Mouse (Mus musculus) limb, embryonic 11.5 days (tissue): ENCODE data around the gene Agbl3. TPM values are rescaled to one million over a fixed set of nuclear protein-coding genes. Genes with fewer than 3 reads are reported as not detected.

Source experiments
- ATAC-seq: fragments of 200-750 bp; cut with Nextera tagmentation; 2 replicates; pipeline ENCODE4 v1.8.0; 2017; ENCODE audit warnings: low read depth; ENCODE audit not compliant: insufficient number of reproducible peaks, low FRiP score, low TSS enrichment
- DNase-seq: peaks from one replicate; pipeline ENCODE4 v3.0.0-alpha.2; 2015; ENCODE audit warnings: low spot score
- H3K27ac ChIP-seq: fragments of 300-500 bp; sonication (generic); replicated peaks from 2 replicates; pipeline ENCODE4 v1.5.1; 2014; ENCODE audit warnings: low read depth, mild to moderate bottlenecking, low read length
- H3K27me3 ChIP-seq: fragments of 300-500 bp; sonication (generic); 2 replicates; pipeline ENCODE4 v1.6.1; 2014; ENCODE audit warnings: mild to moderate bottlenecking, low read length, mixed read lengths; ENCODE audit not compliant: control insufficient read depth, insufficient read depth
- H3K36me3 ChIP-seq: fragments of 300-500 bp; sonication (generic); 2 replicates; pipeline ENCODE4 v1.6.1; 2014; ENCODE audit warnings: mild to moderate bottlenecking, low read length, moderate library complexity, mixed read lengths; ENCODE audit not compliant: control insufficient read depth, insufficient read depth
- H3K4me1 ChIP-seq: fragments of 300-500 bp; sonication (generic); 2 replicates; pipeline ENCODE4 v1.6.1; 2014; ENCODE audit warnings: low read length, mixed read lengths; ENCODE audit not compliant: control insufficient read depth, insufficient read depth
- H3K4me2 ChIP-seq: fragments of 300-500 bp; sonication (generic); 2 replicates; pipeline ENCODE4 v1.6.1; 2014; ENCODE audit warnings: low read depth, mild to moderate bottlenecking, moderate library complexity; ENCODE audit not compliant: severe bottlenecking
- H3K4me3 ChIP-seq: fragments of 300-500 bp; sonication (generic); 2 replicates; pipeline ENCODE4 v1.5.1; 2014; ENCODE audit warnings: low read depth, low read length
- H3K9ac ChIP-seq: fragments of 300-500 bp; sonication (generic); 2 replicates; pipeline ENCODE4 v1.6.1; 2014; ENCODE audit warnings: mild to moderate bottlenecking, low read length
- H3K9me3 ChIP-seq: fragments of 300-500 bp; sonication (generic); 2 replicates; pipeline ENCODE4 v1.6.1; 2016; ENCODE audit warnings: low read length; ENCODE audit not compliant: control insufficient read depth
- WGBS: fragments of 180-500 bp; shearing (Covaris S2); extraction: QIAGEN DNeasy Blood & Tissue Kit; methylation state at CpG from one replicate; pipeline ENCODE4 v1.1.7; 2014; 5-methylcytosine and 5-hydroxymethylcytosine counted together
- polyA plus RNA-seq: library from polyadenylated mRNA; unstranded; fragments of >200 nt; fragmentation: Nextera tagmentation; extraction: Ambion mirVana; gene quantifications from 2 replicates; pipeline ENCODE4 v1.2.1, GENCODE M21; 2014

Agbl3 gene
- polyA plus RNA-seq, 1 experiment from 2014 or later = 6.1 TPM

DNA sequence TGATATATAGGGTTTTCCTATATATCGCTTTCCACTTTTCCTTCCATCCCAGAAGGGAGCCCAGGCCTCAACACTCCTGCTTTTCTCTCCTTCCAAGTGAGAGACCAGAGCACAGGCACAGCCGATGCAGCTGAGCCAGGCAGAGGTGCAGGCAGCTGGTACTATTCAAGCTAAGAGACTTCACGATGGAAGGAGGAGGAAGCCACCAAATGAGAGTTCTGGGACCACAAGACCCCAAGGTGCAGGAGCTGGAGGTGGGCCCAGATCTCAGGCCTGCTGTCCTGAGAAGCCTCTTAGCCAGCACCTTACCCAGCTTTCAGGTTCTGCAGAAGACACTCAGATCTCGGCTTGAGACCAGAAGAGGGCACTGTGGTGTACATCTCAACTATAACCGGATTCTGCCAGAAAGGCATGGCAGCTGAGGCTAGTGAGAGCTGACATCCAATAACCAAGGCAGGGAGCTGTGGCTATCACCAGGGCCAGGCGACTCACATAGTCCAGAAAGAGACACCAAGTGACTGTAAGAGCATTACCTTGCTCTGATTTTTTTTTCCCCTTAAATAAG is 99.8 kb downstream of the Agbl3 start:
- Histone ChIP-seq H3K27ac (no peak overlapping the region), H3K36me3 (no peaks in the 10 kb centered on the region), H3K27me3 (no peaks in the 10 kb centered on the region), H3K9me3 (no peaks in the 10 kb centered on the region), H3K4me3 (no peak overlapping the region), H3K4me1 (peaks cover 8% of the 10 kb centered on the region), H3K9ac (no peak overlapping the region; the same call in 1 of the 2 replicates), H3K4me2 (no peak overlapping the region)
- DNase-seq (no peak), ATAC-seq (no peak)
- WGBS = 62% methylated on average over 6 of the region's 6 CpGs

DNA sequence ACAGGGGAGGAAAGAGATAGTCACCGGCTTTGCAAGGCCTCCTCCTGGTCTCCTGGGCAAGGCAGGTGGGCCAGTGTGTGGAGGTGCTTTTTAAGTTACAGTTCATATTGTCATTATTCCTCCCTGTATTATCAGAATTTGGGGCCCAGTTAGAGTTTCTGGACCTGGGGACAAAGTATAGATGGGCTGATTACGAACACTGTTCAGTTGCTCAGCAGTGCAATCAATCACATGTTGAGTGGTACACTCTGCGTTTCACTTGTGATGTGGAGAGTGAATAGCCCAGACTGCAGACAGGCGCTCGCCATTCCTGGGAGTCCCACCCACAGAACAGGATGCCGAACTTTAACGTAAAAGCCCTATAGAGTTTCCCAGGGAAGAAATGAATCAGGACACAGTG is 104.5 kb downstream of the Agbl3 start:
- H3K36me3 ChIP-seq = no peaks in the 10 kb centered on the region; the same call in 1 of the 2 replicates

DNA sequence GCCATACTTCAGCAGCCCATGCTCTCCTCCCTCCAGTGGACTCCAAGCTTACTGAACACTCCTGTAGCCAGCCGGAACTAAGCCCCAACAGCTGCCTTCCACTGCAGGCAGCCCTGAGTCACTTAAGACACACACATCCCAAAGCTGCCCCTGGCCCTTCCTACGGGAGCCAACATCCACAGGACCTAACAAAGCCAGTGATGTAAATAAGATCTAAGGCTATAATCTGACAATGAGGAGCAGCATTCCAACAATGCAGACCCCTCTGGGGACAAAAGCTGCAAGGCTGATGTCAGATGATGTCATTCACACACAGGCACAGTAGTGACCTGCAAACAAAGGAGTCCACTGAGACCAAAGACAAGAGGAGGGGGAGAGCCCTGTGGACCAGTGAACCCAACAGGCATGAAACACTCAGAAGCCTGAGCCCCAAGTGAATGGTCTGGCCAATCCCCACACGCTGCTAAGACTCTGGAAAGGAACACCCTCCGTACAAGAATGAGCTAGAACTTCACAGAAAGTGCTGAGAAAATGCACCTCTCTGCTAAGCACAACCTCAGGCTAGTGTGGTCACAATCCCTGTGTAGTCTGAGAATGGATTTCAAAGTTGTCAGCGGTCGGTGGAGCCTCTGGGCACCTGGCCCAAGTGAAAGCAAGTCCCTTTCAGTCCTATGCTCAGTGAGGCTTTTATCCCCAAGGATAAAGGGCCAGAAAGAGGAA is 107.1 kb downstream of the Agbl3 start:
- 93% methylated on average over 6 of the region's 6 CpGs for WGBS
- H3K4me3 ChIP-seq = no peak overlapping the region
- no peaks in the 10 kb centered on the region for H3K9me3 ChIP-seq
- H3K27ac ChIP-seq = no peak overlapping the region
- no peaks in the 10 kb centered on the region for H3K4me1 ChIP-seq
- ATAC-seq (no peak; the same call in 1 of the 2 replicates), DNase-seq (no peak)
- H3K36me3 ChIP-seq = peaks cover 7% of the 10 kb centered on the region
- no peaks in the 10 kb centered on the region for H3K27me3 ChIP-seq
- no peak overlapping the region for H3K4me2 ChIP-seq
- no peak overlapping the region for H3K9ac ChIP-seq

More for the DNA sequence above, 104.5 kb downstream of the Agbl3 start:
- no peaks in the 10 kb centered on the region for H3K27me3 ChIP-seq
- no peak for ATAC-seq
- H3K4me1 ChIP-seq = no peaks in the 10 kb centered on the region
- no peak overlapping the region for H3K27ac ChIP-seq
- DNase-seq = no peak
- no peak overlapping the region for H3K4me2 ChIP-seq
- 84% methylated on average over 7 of the region's 7 CpGs for WGBS
- H3K4me3 ChIP-seq = no peak overlapping the region
- H3K9ac ChIP-seq = no peak overlapping the region
- no peaks in the 10 kb centered on the region for H3K9me3 ChIP-seq

DNA sequence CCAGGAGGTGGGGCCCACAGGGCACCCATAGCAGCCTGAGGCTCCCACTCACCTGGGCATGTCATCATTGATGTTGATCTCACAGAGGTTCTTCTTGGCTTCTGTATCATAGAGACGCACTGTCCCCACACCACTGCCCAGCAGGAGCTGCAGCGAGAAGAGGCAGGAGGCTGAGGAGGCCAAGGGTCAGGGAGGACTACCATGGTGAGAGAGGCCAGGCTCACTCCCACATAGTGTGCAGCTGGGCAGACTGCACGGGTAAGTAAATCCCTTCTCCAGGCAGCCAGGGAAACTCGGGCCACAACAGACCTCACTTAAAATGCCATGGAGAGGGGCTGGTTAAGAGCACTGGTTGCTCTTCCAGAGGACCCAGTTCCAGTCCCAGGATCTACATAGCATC is 109.0 kb downstream of the Agbl3 start:
- Histone ChIP-seq H3K27me3 (no peaks in the 10 kb centered on the region), H3K4me1 (no peaks in the 10 kb centered on the region), H3K9me3 (no peaks in the 10 kb centered on the region), H3K4me3 (no peak overlapping the region), H3K27ac (no peak overlapping the region), H3K36me3 (peaks cover 12% of the 10 kb centered on the region), H3K9ac (no peak overlapping the region), H3K4me2 (no peak overlapping the region)
- WGBS = 74% methylated on average over 4 of the region's 4 CpGs
- ATAC-seq = no peak
- no peak for DNase-seq

- H3K4me2 ChIP-seq = no peak overlapping the region
- H3K27ac ChIP-seq = no peak overlapping the region
- H3K4me1 ChIP-seq = no peaks in the 10 kb centered on the region
- H3K27me3 ChIP-seq = no peaks in the 10 kb centered on the region
- ATAC-seq (no peak), DNase-seq (no peak)
- no peaks in the 10 kb centered on the region for H3K9me3 ChIP-seq
- peaks cover 14% of the 10 kb centered on the region for H3K36me3 ChIP-seq
- 85% methylated on average over 7 of the region's 7 CpGs for WGBS
- no peak overlapping the region for H3K4me3 ChIP-seq
- H3K9ac ChIP-seq = no peak overlapping the region
Measured at GRCm38 (mm10) chr6:34895569-34895968, 115.3 kb downstream of the Agbl3 start.

DNA sequence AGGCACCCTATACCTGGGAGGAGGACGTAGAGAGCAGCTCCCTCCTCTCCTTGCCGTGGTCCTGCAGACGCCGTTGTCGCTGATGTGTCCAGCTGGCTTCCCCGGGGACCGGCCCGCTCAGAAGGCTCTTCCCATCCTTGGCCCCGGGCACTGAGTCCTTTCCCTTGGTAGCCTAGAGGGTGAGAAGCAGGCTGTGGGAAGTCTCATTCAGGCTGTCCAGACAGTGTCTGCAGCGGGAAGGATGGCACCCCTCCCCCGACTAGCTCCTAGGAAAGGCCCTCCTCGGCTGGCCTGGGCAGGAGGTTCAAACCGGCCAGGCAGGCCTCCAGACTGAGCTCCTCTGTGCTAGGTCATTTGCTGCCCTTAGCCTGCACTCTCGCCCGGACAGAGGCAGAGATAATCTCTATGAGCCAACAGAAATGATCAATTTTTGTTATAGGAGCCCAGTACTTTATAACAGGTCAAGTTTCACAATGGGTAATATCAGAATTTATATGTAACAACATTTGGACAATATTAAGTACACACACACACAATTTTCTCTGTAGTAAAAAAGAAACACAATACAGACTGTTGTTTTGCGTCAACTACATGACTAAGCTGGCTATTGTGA is 116.0 kb downstream of the Agbl3 start:
- 58% methylated on average over 16 of the region's 16 CpGs for whole genome bisulfite sequencing
- no peak overlapping the region for H3K27ac ChIP-seq

DNA sequence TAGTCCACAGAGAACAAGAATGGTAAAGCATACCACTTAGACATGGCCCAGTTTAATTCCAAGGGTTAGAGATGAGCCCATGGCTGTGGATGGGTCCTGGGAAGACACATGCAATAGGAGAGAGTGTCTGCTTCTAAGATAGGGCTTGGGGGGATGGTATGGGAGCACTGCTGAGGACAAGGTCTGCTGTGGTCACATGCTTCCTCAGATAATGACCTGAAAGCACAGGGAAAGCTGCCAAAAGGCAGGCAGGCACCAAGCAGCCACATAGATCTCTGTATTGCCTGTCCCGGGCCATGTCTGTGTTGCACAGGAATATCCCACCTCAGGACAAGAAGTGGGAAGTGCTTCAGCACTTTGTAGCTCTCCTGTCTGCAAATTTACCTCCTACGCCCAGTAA is 118.9 kb downstream of the Agbl3 start:
- no peak overlapping the region for H3K9ac ChIP-seq
- peaks cover 6% of the 10 kb centered on the region; the same call in 1 of the 2 replicates for H3K36me3 ChIP-seq
- ATAC-seq (no peak), DNase-seq (no peak)
- no peak overlapping the region for H3K4me2 ChIP-seq
- H3K4me3 ChIP-seq = no peak overlapping the region
- H3K27ac ChIP-seq = no peak overlapping the region
- no peaks in the 10 kb centered on the region for H3K27me3 ChIP-seq
- H3K9me3 ChIP-seq = no peaks in the 10 kb centered on the region
- WGBS = 84% methylated on average over 2 of the region's 2 CpGs
- H3K4me1 ChIP-seq = no peaks in the 10 kb centered on the region

More for the DNA sequence above, 116.0 kb downstream of the Agbl3 start:
- DNase-seq (no peak), ATAC-seq (no peak; the same call in 1 of the 2 replicates)
- peaks cover 12% of the 10 kb centered on the region for H3K36me3 ChIP-seq
- no peaks in the 10 kb centered on the region for H3K9me3 ChIP-seq
- no peak overlapping the region for H3K4me2 ChIP-seq
- H3K27me3 ChIP-seq = no peaks in the 10 kb centered on the region
- H3K4me1 ChIP-seq = no peaks in the 10 kb centered on the region
- H3K9ac ChIP-seq = no peak overlapping the region
- no peak overlapping the region for H3K4me3 ChIP-seq

DNA sequence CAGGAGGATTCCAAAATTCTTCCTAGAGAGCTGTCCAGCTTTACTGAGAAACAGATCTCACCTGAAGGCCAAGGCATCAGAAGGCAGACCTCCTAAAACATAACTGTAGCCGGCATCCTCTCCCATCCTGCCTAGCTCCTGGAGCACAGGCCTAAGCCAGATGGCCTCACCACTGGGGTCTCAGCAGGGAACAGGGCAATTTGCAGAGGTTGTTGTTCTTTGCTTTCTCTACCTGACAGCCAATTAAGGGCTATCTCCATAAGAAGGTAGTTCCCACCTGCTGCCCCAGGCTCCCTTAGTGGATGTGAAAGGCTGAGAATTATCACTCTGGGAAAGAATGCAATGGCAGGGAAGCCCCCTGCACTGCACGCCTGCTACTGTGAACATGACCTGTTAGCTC is 120.8 kb downstream of the Agbl3 start:
- Histone ChIP-seq H3K9me3 (no peaks in the 10 kb centered on the region), H3K4me3 (no peak overlapping the region), H3K36me3 (peaks cover 5% of the 10 kb centered on the region), H3K27me3 (no peaks in the 10 kb centered on the region), H3K4me1 (no peaks in the 10 kb centered on the region), H3K4me2 (no peak overlapping the region), H3K27ac (no peak overlapping the region), H3K9ac (no peak overlapping the region)
- no peak for ATAC-seq
- DNase-seq = no peak
- 58% methylated on average over 2 of the region's 2 CpGs for WGBS
